Mouse (Mus musculus) intestine, postnatal 0 days (tissue): ENCODE data around the gene Map2k7. TPM values are rescaled to one million over a fixed set of nuclear protein-coding genes. Genes with fewer than 3 reads are reported as not detected.

Experiments
- ATAC-seq: fragments of 200-750 bp; cut with Nextera tagmentation; 2 replicates; pipeline ENCODE4 v1.8.0; 2017; ENCODE audit warnings: mild to moderate bottlenecking, moderate TSS enrichment, moderate library complexity
- H3K27ac ChIP-seq: fragments of 300-500 bp; sonication (generic); 2 replicates; pipeline ENCODE4 v1.5.1; 2014; ENCODE audit warnings: mild to moderate bottlenecking, low read depth, low read length, moderate library complexity
- H3K27me3 ChIP-seq: fragments of 300-500 bp; sonication (generic); replicated peaks from 2 replicates; pipeline ENCODE4 v1.6.1; 2014; ENCODE audit warnings: low read length, mixed read lengths; ENCODE audit not compliant: control insufficient read depth, insufficient read depth
- H3K36me3 ChIP-seq: fragments of 300-500 bp; sonication (generic); 2 replicates; pipeline ENCODE4 v1.6.1; 2014; ENCODE audit warnings: mild to moderate bottlenecking, moderate library complexity; ENCODE audit not compliant: control insufficient read depth, insufficient read depth
- H3K4me1 ChIP-seq: fragments of 300-500 bp; sonication (generic); replicated peaks from 2 replicates; pipeline ENCODE4 v1.6.1; 2014; ENCODE audit warnings: antibody characterized with exemption, low read length, mixed read lengths; ENCODE audit not compliant: control insufficient read depth, insufficient read depth
- H3K4me2 ChIP-seq: fragments of 300-500 bp; sonication (generic); replicated peaks from 2 replicates; pipeline ENCODE4 v1.6.1; 2014; ENCODE audit warnings: low read depth, mild to moderate bottlenecking, moderate library complexity
- H3K4me3 ChIP-seq: fragments of 300-500 bp; sonication (generic); 2 replicates; pipeline ENCODE4 v1.5.1; 2014; ENCODE audit warnings: low read depth, low read length
- H3K9ac ChIP-seq: fragments of 300-500 bp; sonication (generic); 2 replicates; pipeline ENCODE4 v1.6.1; 2014; ENCODE audit warnings: mild to moderate bottlenecking, low read depth, low read length
- H3K9me3 ChIP-seq: fragments of 300-500 bp; sonication (generic); 2 replicates; pipeline ENCODE4 v1.6.1; 2016; ENCODE audit warnings: mixed run types; ENCODE audit not compliant: control insufficient read depth
- CTCF ChIP-seq: sonication (generic); IDR thresholded peaks from 2 replicates; pipeline ENCODE4 v1.5.1; 2016; ENCODE audit warnings: low read depth, mild to moderate bottlenecking, control low read depth, antibody characterized with exemption, moderate library complexity
- WGBS: fragments of 180-500 bp; shearing (Covaris S2); extraction: QIAGEN DNeasy Blood & Tissue Kit; methylation state at CpG from one replicate; pipeline ENCODE4 v1.1.7; 2014; 5-methylcytosine and 5-hydroxymethylcytosine counted together
- polyA plus RNA-seq: library from polyadenylated mRNA; unstranded; fragments of >200 nt; fragmentation: Nextera tagmentation; extraction: Ambion mirVana; gene quantifications from 2 replicates; pipeline ENCODE4 v1.2.1, GENCODE M21; 2015

Gene Map2k7
- polyA plus RNA-seq, 1 experiment from 2014 or later = 14.3 TPM

- Histone ChIP-seq H3K27ac (peak within 1 kb of the TSS; percentile 70), H3K4me3 (peak within 1 kb of the TSS; percentile 89), H3K9ac (peak within 1 kb of the TSS; percentile 89), H3K27me3 (no peaks in the 10 kb centered on the region), H3K4me1 (no peaks in the 10 kb centered on the region; the same call in 1 of the 2 replicates), H3K9me3 (no peaks in the 10 kb centered on the region), H3K4me2 (peak within 1 kb of the TSS; percentile 87), H3K36me3 (peaks cover 25% of the 10 kb centered on the region)
- TF ChIP-seq CTCF = no peak
- WGBS = under 1% methylated on average over 39 of the region's 39 CpGs
- peak; percentile 98 for ATAC-seq
These were observed 37.0 kb downstream of the Map2k7 start, which contains the start of gene Timm44 for GRCm38 (mm10) chr8:4275275-4276110. Timm44 (minus strand) TSS chr8:4275913.

- WGBS = 25% methylated on average over 9 of the region's 9 CpGs
- no peak for TF ChIP-seq CTCF
- Histone ChIP-seq H3K9me3 (no peaks in the 10 kb centered on the region), H3K4me3 (peak overlapping the region; percentile 89), H3K4me2 (peak overlapping the region; percentile 87), H3K9ac (peak overlapping the region; percentile 89), H3K27me3 (no peaks in the 10 kb centered on the region), H3K36me3 (peaks cover 19% of the 10 kb centered on the region), H3K4me1 (no peaks in the 10 kb centered on the region; the same call in 1 of the 2 replicates), H3K27ac (no peak overlapping the region)
- 0 out of 2 replicates have a peak, but pooled peaks have one; percentile 1 for ATAC-seq
These were observed 37.5 kb downstream of the Map2k7 start for GRCm38 (mm10) chr8:4276111-4276465.

- ATAC-seq = no peak
- Histone ChIP-seq H3K4me2 (no peak overlapping the region), H3K4me1 (no peaks in the 10 kb centered on the region), H3K27ac (no peak overlapping the region), H3K4me3 (no peak overlapping the region), H3K36me3 (peaks cover 74% of the 10 kb centered on the region), H3K27me3 (no peaks in the 10 kb centered on the region), H3K9me3 (no peaks in the 10 kb centered on the region), H3K9ac (no peak overlapping the region)
- 86% methylated on average over 5 of the region's 5 CpGs for WGBS
- TF ChIP-seq CTCF = peak; percentile 43; the same call in 1 of the 2 replicates
These were observed 54.2 kb downstream of the Map2k7 start for GRCm38 (mm10) chr8:4292738-4293137.

Other genes starting within 250 kb of the Map2k7 start
- 0.33 TPM in 1 of 2 replicates, not detected in the other for gene Cd209f, start 132.9 kb upstream of the Map2k7 start, polyA plus RNA-seq
- not detected in 2 replicates for gene Cd209g, start 104.6 kb upstream of the Map2k7 start, polyA plus RNA-seq
- 6.6 and 8.3 TPM in 2 replicates for gene Evi5l, start 72.2 kb upstream of the Map2k7 start, polyA plus RNA-seq
- 0.99 and 1.1 TPM in 2 replicates for gene Prr36, start 21.3 kb upstream of the Map2k7 start, polyA plus RNA-seq
- 2.8 and 3.3 TPM in 2 replicates for gene Lrrc8e, start 11.9 kb upstream of the Map2k7 start, polyA plus RNA-seq
- gene Gm49320, start 125 bp downstream of the Map2k7 start, polyA plus RNA-seq = 0.20 and 0.74 TPM in 2 replicates
- gene Tgfbr3l, start 9.5 kb downstream of the Map2k7 start, polyA plus RNA-seq = 0.87 and 2.1 TPM in 2 replicates
- gene Snapc2, start 14.3 kb downstream of the Map2k7 start, polyA plus RNA-seq = 21.5 and 22.2 TPM in 2 replicates
- gene Ctxn1, start 20.5 kb downstream of the Map2k7 start, polyA plus RNA-seq = 27.4 and 29.4 TPM in 2 replicates
- 33.7 and 35.5 TPM in 2 replicates for gene Timm44, start 37.2 kb downstream of the Map2k7 start, polyA plus RNA-seq
- 190 and 217 TPM in 2 replicates for gene Ccl25, start 86.5 kb downstream of the Map2k7 start, polyA plus RNA-seq
- gene Elavl1, start 86.7 kb downstream of the Map2k7 start, polyA plus RNA-seq = 64.8 and 73.4 TPM in 2 replicates